Comparison of ENCODE assay signal across 17 mouse cellular contexts in the genomic region with DNA sequence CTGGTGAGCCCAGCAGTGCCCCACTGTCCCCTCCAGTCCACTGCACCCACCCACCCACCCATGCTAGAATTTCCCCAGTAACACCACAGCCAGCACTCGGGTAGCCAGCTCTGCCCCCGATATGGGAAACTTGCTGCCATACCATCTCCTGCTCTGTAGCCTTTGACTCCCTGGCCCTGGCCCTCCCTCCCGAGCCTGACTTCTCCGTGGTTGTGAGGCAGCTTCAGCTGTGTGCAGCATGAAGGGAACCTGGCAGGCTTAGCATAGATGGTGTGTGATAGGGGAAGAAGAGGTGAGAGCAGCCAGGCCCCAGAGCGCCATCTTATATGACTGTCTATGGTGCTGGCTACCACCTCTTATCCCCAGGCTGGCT. TPM values are rescaled to one million over a fixed set of nuclear protein-coding genes. Genes with fewer than 3 reads are reported as not detected.
A peak's percentile ranks its signal among the peaks of the same experiment; 100 is the strongest.
DNase-seq lines count a peak whose midpoint lies in the region; ATAC-seq and TF ChIP-seq lines count a peak whose summit lies in the region.
"Had no signal": no experiment of that assay in that cellular context is flagged by ENCODE, and none has a peak within 500 bp of the region (broad histone marks: within the 10 kb centered on the region; RNA-seq: fewer than 3 reads in every experiment).

No protein-coding gene starts in this region.

- H3K9ac ChIP-seq in heart, embryonic 16.5 days (ENCODE audit: low read length): no peak overlapping the region
- H3K9ac ChIP-seq in liver, adult 2 months (ENCODE audit: low read depth, low read length): no peak overlapping the region
- no peak overlapping the region for H3K9ac ChIP-seq in intestine, embryonic 15.5 days
- no peak overlapping the region for H3K9ac ChIP-seq in liver, embryonic 15.5 days
- H3K9ac ChIP-seq: neural tube, embryonic 12.5 days had no signal

- H3K4me1 ChIP-seq in heart, embryonic 16.5 days (ENCODE audit: control insufficient read depth, insufficient read depth, low read length): peaks cover 27% of the 10 kb centered on the region
- 0 out of 2 replicates have a peak, but pooled peaks cover 4% of the 10 kb centered on the region for H3K4me1 ChIP-seq in liver, adult 2 months (ENCODE audit: control insufficient read depth, insufficient read depth, low read length)
- peaks cover 11% of the 10 kb centered on the region for H3K4me1 ChIP-seq in intestine, embryonic 15.5 days (replicated peaks)
- H3K4me1 ChIP-seq in liver, embryonic 15.5 days (replicated peaks): peaks cover 63% of the 10 kb centered on the region

- no peaks in the 10 kb centered on the region for H3K27me3 ChIP-seq in heart, embryonic 16.5 days (ENCODE audit: control insufficient read depth, insufficient read depth, low read length)
- H3K27me3 ChIP-seq in liver, adult 2 months (ENCODE audit: control insufficient read depth, insufficient read depth, low read length): no peaks in the 10 kb centered on the region
- no peaks in the 10 kb centered on the region for H3K27me3 ChIP-seq in intestine, embryonic 15.5 days (replicated peaks)
- H3K27me3 ChIP-seq in liver, embryonic 15.5 days: no peaks in the 10 kb centered on the region
- H3K27me3 ChIP-seq: neural tube, embryonic 12.5 days had no signal

- H3K79me2 ChIP-seq in liver, adult 2 months (ENCODE audit: control insufficient read depth, insufficient read depth, low read length): no peaks in the 10 kb centered on the region

- DNase-seq in heart, postnatal 36 days: no peak
- DNase-seq in liver, adult 2 months (ENCODE audit: extremely low read depth, low read depth, low spot score): no peak
- DNase-seq in liver: no peak
- no peak for DNase-seq in cerebellum, adult 9-10 months
- DNase-seq in cerebellum, adult 11-12 months: no peak
- DNase-seq: adrenal gland, adult 2 months; cerebellum, postnatal 25 days; gastrocnemius, postnatal 14 days; left cerebral cortex, postnatal 4 days had no signal

- 44% methylated on average over 5 of the region's 5 CpGs for WGBS in heart, embryonic 16.5 days
- WGBS in liver, adult 2 months: 75% methylated on average over 5 of the region's 5 CpGs
- 60% methylated on average over 5 of the region's 5 CpGs for WGBS in intestine, embryonic 15.5 days
- 64% methylated on average over 5 of the region's 5 CpGs for WGBS in liver, embryonic 15.5 days (ENCODE audit: insufficient replicate concordance)

- H3K27ac ChIP-seq in heart, embryonic 16.5 days (ENCODE audit: low read length): peak overlapping the region; percentile 76
- peak overlapping the region; percentile 4; the same call in 1 of the 2 replicates for H3K27ac ChIP-seq in liver, adult 2 months (replicated peaks; ENCODE audit: insufficient read depth, low read depth, low read length)
- H3K27ac ChIP-seq in intestine, embryonic 15.5 days: 0 out of 2 replicates have a peak overlapping the region, but pooled peaks have one; percentile 22
- peak overlapping the region; percentile 61; the same call in 1 of the 2 replicates for H3K27ac ChIP-seq in liver, embryonic 15.5 days (replicated peaks)
- H3K27ac ChIP-seq: macrophage; neural tube, embryonic 12.5 days had no signal

- no peak overlapping the region for H3K4me3 ChIP-seq in heart, embryonic 16.5 days (ENCODE audit: low read length)
- H3K4me3 ChIP-seq in liver, adult 2 months (ENCODE audit: insufficient read depth, low read depth, low read length): no peak overlapping the region
- H3K4me3 ChIP-seq in intestine, embryonic 15.5 days (replicated peaks): no peak overlapping the region
- H3K4me3 ChIP-seq in liver, embryonic 15.5 days (replicated peaks): no peak overlapping the region
- H3K4me3 ChIP-seq: neural tube, embryonic 12.5 days had no signal

- intact Hi-C loops in heart, postnatal 36 days (cut with DNase I): no loop called here

- no peak overlapping the region for H3K4me2 ChIP-seq in heart, embryonic 16.5 days (ENCODE audit: low read depth, low read length)
- no peak overlapping the region for H3K4me2 ChIP-seq in intestine, embryonic 15.5 days (replicated peaks)
- H3K4me2 ChIP-seq in liver, embryonic 15.5 days: no peak overlapping the region
- H3K4me2 ChIP-seq: neural tube, embryonic 12.5 days had no signal

- H3K9me3 ChIP-seq in heart, embryonic 16.5 days (replicated peaks; ENCODE audit: control insufficient read depth, low read length): no peaks in the 10 kb centered on the region
- no peaks in the 10 kb centered on the region for H3K9me3 ChIP-seq in intestine, embryonic 15.5 days
- no peaks in the 10 kb centered on the region for H3K9me3 ChIP-seq in liver, embryonic 15.5 days (replicated peaks)
- H3K9me3 ChIP-seq: neural tube, embryonic 12.5 days had no signal

- TF ChIP-seq CTCF in liver, adult 2 months (IDR thresholded peaks at IDR 0.05; ENCODE audit: low read depth, low read length): no peak

- TF ChIP-seq POLR2A in liver, adult 2 months (IDR thresholded peaks at IDR 0.05; ENCODE audit: extremely low read depth, insufficient read depth, low read length): no peak

- H3K36me3 ChIP-seq in heart, embryonic 16.5 days (ENCODE audit: control insufficient read depth, insufficient read depth): peaks cover 22% of the 10 kb centered on the region
- H3K36me3 ChIP-seq in liver, adult 2 months (ENCODE audit: control insufficient read depth, insufficient read depth, low read length): no peaks in the 10 kb centered on the region
- H3K36me3 ChIP-seq in intestine, embryonic 15.5 days: peaks cover 27% of the 10 kb centered on the region
- H3K36me3 ChIP-seq in liver, embryonic 15.5 days (replicated peaks): peaks cover 29% of the 10 kb centered on the region

- no peak for ATAC-seq in heart, embryonic 16.5 days (replicated peaks; ENCODE audit: extremely low read depth, insufficient read depth, low FRiP score)
- 0 out of 2 replicates have a peak, but pooled peaks have one; percentile 2 for ATAC-seq in intestine, embryonic 15.5 days
- no peak for ATAC-seq in liver, embryonic 15.5 days (ENCODE audit: insufficient read depth)
- ATAC-seq: forebrain, embryonic 14.5 days; midbrain, embryonic 16.5 days had no signal

RNA-seq across cellular contexts. Expression of a gene that starts 7.2 kb away (rescaled TPM):
- not detected in 2 replicates for polyA plus RNA-seq in heart, embryonic 16.5 days (2015; fragmentation: Nextera tagmentation; extraction: Ambion mirVana)
- total RNA-seq in heart, postnatal 36 days (2021): not detected
- not detected in 2 replicates for total RNA-seq in liver, adult 2 months (2014; rRNA removed)
- polyA plus RNA-seq in liver, adult 2 months (2012; rRNA removed): not detected in 2 replicates
- polyA plus RNA-seq in intestine, embryonic 15.5 days (2015; fragmentation: Nextera tagmentation; extraction: Ambion mirVana): not detected in 2 replicates
- not detected in 2 replicates for polyA plus RNA-seq in liver, embryonic 15.5 days (2015; fragmentation: Nextera tagmentation; extraction: Ambion mirVana)
- total RNA-seq: adrenal gland, adult 2 months; gastrocnemius, postnatal 14 days; left cerebral cortex, postnatal 4 days had no signal
- polyA plus RNA-seq: adrenal gland, adult 2 months; embryonic facial prominence, embryonic 14.5 days; forebrain, embryonic 14.5 days; macrophage; midbrain, embryonic 16.5 days; neural tube, embryonic 12.5 days had no signal

RNA-seq across cellular contexts. Expression of a gene that starts 13.4 kb away (rescaled TPM):
- 11.6 and 12.8 TPM in 2 replicates for polyA plus RNA-seq in heart, embryonic 16.5 days (2015; fragmentation: Nextera tagmentation; extraction: Ambion mirVana)
- total RNA-seq in heart, postnatal 36 days (2021): 10 to 100 TPM; 32.1 to 44.1 TPM
- 0.87 and 1.0 TPM in 2 replicates for total RNA-seq in liver, adult 2 months (2014; rRNA removed)
- polyA plus RNA-seq in liver, adult 2 months (2012; rRNA removed): 0.67 and 1.1 TPM in 2 replicates
- 9.1 and 9.7 TPM in 2 replicates for polyA plus RNA-seq in intestine, embryonic 15.5 days (2015; fragmentation: Nextera tagmentation; extraction: Ambion mirVana)
- 1.8 and 1.9 TPM in 2 replicates for polyA plus RNA-seq in liver, embryonic 15.5 days (2015; fragmentation: Nextera tagmentation; extraction: Ambion mirVana)

RNA-seq across cellular contexts. Expression of a gene that starts 19.4 kb away (rescaled TPM):
- polyA plus RNA-seq in heart, embryonic 16.5 days (2015; fragmentation: Nextera tagmentation; extraction: Ambion mirVana): 65.1 and 73.7 TPM in 2 replicates
- total RNA-seq in heart, postnatal 36 days (2021): 10 to 100 TPM in 1 of 2 experiments, 1 to 10 TPM in 1; 9.7 to 12.8 TPM
- 3.4 and 3.6 TPM in 2 replicates for total RNA-seq in liver, adult 2 months (2014; rRNA removed)
- 16.6 and 20.3 TPM in 2 replicates for polyA plus RNA-seq in liver, adult 2 months (2012; rRNA removed)
- 98.6 and 110 TPM in 2 replicates for polyA plus RNA-seq in intestine, embryonic 15.5 days (2015; fragmentation: Nextera tagmentation; extraction: Ambion mirVana)
- polyA plus RNA-seq in liver, embryonic 15.5 days (2015; fragmentation: Nextera tagmentation; extraction: Ambion mirVana): 135 and 147 TPM in 2 replicates

RNA-seq across cellular contexts. Expression of a gene that starts 39.3 kb away (rescaled TPM):
- polyA plus RNA-seq in heart, embryonic 16.5 days (2015; fragmentation: Nextera tagmentation; extraction: Ambion mirVana): 7.4 and 7.9 TPM in 2 replicates
- 10 to 100 TPM; 85.1 to 86.2 TPM for total RNA-seq in heart, postnatal 36 days (2021)
- total RNA-seq in liver, adult 2 months (2014; rRNA removed): 27.3 and 27.5 TPM in 2 replicates
- 35.2 and 40.5 TPM in 2 replicates for polyA plus RNA-seq in liver, adult 2 months (2012; rRNA removed)
- 12.5 and 12.6 TPM in 2 replicates for polyA plus RNA-seq in intestine, embryonic 15.5 days (2015; fragmentation: Nextera tagmentation; extraction: Ambion mirVana)
- polyA plus RNA-seq in liver, embryonic 15.5 days (2015; fragmentation: Nextera tagmentation; extraction: Ambion mirVana): 4.1 and 5.4 TPM in 2 replicates

RNA-seq across cellular contexts. Expression of a gene that starts 46.2 kb away (rescaled TPM):
- polyA plus RNA-seq in heart, embryonic 16.5 days (2015; fragmentation: Nextera tagmentation; extraction: Ambion mirVana): 50.4 and 55.8 TPM in 2 replicates
- 1 to 10 TPM; 6.1 to 7.0 TPM for total RNA-seq in heart, postnatal 36 days (2021)
- total RNA-seq in liver, adult 2 months (2014; rRNA removed): 0.94 and 1.0 TPM in 2 replicates
- 1.1 and 1.5 TPM in 2 replicates for polyA plus RNA-seq in liver, adult 2 months (2012; rRNA removed)
- 44.6 and 49.8 TPM in 2 replicates for polyA plus RNA-seq in intestine, embryonic 15.5 days (2015; fragmentation: Nextera tagmentation; extraction: Ambion mirVana)
- 236 and 279 TPM in 2 replicates for polyA plus RNA-seq in liver, embryonic 15.5 days (2015; fragmentation: Nextera tagmentation; extraction: Ambion mirVana)

Comparison
In these comparisons a context has a peak if more than half of its experiments do, and no peak if none do; other contexts are left out.
1. H3K27ac ChIP-seq: peak in every context shown above with its lines; median percentile 76 in heart, embryonic 16.5 days; 61 in liver, embryonic 15.5 days; 22 in intestine, embryonic 15.5 days; 4 in liver, adult 2 months.